Mouse (Mus musculus): ENCODE measurements around the gene Srr.

The Srr gene

GRCm38 (mm10) chr11:74907850-74908249 is 17.9 kb downstream of the Srr start:
- no peak for DNase-seq (ENCODE audit: low read depth, low spot score)

DNA sequence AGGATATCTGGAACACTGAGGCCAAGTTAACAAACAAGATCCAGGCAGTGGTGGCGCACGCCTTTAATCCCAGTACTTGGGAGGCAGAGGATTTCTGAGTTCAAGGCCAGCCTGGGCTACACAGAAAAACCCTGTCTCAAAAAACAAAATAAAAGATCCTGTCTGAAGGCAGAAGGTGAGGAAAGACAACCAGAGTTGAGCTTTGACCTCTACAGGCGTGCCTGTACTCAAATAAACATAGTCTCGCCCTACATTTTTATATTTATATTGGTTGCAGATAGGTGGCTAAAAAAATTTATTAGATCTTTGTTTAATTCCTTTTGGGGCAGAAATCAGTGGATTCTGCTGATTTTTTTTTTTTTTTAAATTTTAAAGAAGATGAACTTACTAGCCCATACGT is 23.3 kb downstream of the Srr start:
- DNase-seq (ENCODE audit: low read depth, low spot score): no peak

DNA sequence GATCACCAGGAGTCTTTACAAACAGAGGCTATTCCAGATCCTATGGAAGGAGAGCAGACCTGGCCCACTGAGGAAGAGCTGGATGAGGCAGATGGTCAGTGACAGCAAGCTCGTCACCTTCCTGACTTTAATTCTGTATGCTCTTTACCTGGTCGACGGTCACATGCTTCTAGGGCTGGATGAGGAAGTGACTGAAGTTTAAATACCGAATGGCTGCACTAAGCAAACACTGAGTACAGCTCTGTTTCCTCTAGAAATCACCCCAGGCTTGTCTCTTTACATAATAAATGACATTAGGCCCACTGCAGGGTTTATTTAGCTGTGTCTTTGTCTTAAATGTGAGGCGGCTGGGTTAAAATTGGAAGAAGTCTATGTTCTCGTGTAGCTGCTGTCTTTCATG is 24.2 kb downstream of the Srr start:
- no peak for DNase-seq (ENCODE audit: low read depth, low spot score)

GRCm38 (mm10) chr11:74898517-74898827 is 27.3 kb downstream of the Srr start:
- no peak for DNase-seq (ENCODE audit: low read depth, low spot score)

DNA sequence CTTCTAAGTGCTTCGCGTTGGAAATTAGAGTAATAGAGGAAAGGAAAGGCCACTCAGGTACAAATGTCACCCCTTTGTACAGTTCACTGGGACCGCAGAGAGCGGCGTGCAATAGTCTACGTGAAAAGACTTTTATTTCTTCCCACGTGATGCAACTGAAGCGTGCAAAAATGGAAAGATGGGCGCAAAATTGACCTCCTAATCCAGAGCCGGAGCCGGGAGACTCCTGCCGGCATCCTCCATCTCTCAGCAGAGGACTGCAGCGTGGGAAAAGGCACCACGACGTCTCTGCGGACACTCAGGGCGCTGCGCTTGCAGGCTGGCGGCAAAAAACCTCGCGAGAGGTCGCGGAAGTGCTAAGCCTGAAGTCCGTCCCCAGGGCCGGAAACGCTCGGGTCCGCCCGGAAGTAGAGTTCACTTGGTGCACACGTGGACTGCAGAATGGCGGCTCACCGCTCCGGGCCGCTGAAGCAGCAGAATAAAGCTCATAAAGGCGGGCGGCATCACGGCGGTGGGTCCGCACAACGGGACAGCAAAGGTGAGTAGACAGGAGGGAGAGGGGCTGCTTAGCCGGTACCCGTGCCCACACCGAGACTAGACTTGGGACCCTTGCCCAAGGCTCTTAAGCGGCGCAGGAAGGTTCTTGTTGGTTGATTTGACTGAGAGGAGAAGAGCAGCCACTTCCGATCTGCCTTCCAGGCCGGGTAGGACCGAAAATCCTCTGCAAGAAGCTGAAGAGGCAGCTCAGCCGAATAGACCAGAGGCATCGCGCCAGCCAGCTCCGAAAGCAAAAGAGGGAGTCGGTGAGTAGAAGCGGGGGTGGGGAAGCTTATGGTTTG is 27.9 kb downstream of the Srr start, which contains the start of gene Tsr1:
TSS of gene Tsr1 (plus strand) at position 394 of the 839 bp plus-strand sequence.
- DNase-seq (ENCODE audit: low read depth, low spot score): peak; percentile 86

- peak; percentile 46 for DNase-seq (ENCODE audit: low read depth, low spot score)
Measured at GRCm38 (mm10) chr11:74896901-74897677, 28.7 kb downstream of the Srr start, which contains the start of gene Sgsm2. TSS of gene Sgsm2 (minus strand) at chr11:74897060.

DNA sequence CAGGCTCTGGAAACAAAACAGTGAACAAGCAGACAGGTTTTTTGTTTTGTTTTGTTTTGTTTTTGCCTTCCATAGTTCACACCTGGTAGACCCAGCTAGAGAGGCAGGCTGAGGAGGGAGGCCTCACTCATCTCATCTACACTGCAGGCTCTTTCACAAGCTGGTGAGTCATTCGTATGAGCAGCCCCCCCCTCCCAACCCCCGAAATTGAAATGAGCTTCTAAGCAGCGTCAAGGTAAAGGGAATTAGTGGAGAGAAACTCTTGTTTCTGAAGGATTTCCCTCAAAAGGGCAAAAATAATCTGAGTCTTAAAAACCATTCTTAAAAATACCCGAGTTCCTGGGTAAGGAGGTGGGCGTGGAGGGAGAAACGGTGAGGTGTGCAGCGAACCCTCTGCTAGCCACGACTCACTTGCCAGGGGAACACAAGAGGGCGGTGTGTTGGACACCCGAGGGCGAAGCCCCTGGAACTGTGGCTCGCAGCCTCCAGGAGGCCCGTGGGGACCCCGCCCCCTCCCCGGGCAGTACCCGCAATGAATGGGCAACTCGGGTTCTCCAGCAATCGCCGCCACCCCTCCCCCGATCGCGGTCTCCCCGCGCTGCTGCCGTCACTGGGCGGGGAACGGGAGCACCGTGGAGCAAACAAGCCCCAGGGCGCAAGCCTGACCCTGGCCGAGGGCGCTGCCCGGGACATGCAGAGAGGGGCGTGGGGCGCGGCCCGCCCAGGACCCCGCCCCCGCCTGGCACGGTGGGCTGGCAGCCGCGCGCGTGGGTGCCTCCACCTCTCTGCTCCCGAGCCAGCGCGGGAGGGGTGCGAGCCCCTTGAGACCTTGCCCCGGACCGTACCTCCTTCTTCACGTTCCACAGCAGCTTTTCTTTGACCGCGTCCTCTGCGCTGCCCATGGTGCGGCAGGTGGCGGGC is 29.5 kb downstream of the Srr start:
- DNase-seq (ENCODE audit: low read depth, low spot score): peak; percentile 32

DNA sequence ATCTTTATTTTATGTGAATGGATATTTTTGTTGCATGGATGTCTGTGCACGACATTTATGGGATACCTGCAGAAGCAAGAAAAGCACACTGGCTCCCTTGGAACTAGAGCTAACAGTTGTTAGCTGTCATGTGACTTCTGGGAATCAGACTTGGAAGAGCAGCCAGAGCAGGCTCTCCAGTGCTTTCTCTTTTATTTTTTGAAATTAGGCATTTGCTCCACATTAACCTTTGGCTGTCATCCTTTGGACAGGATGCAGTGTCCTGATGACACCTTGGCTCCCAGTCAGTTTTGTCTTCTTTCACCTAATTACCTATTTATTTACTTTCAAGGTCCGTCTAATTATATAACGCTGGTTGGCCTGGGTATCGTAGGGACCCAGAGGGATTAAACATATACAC is 31.1 kb downstream of the Srr start:
- DNase-seq (ENCODE audit: low read depth, low spot score): no peak

DNA sequence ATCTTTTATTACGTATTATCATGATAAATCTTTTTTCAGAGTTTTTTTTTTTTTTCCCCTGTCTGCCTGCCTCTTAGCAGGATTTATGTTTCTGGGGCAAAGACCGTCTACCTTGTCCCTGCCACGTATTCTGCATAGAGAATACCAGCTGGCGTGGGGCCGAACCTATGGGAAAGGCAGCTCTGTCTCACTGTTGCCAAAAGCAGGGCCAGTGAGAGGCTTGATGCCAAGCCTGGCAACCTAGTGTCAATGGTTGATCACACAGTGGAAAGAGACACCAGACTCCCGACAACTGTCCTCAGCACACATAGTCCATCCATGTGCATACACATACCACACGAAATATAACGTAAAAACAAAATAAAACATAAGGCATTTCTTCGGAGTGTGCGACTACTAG is 42.6 kb downstream of the Srr start:
- no peak for DNase-seq (ENCODE audit: low read depth, low spot score)

GRCm38 (mm10) chr11:74881979-74882378 is 43.8 kb downstream of the Srr start:
- no peak for DNase-seq (ENCODE audit: low read depth, low spot score)

DNA sequence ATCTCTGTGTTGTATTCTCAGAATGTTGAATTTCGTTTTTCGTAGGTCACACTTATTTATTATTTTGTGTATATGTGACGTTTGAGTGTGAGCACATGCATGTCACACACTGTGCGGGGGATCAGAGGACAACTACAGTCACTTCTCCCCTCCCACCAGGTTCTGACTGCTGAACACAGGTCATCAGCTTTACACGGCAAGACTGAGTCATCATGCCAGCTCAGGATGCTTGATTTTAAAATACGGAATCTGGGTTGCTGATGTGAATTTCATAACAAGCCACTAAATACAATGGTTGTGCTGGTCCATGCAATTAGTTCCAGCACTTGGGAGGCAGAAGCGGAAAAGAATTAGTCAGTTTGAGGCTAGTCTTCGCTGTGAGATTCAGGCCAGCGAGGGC is 44.7 kb downstream of the Srr start:
- DNase-seq (ENCODE audit: low read depth, low spot score): no peak

DNA sequence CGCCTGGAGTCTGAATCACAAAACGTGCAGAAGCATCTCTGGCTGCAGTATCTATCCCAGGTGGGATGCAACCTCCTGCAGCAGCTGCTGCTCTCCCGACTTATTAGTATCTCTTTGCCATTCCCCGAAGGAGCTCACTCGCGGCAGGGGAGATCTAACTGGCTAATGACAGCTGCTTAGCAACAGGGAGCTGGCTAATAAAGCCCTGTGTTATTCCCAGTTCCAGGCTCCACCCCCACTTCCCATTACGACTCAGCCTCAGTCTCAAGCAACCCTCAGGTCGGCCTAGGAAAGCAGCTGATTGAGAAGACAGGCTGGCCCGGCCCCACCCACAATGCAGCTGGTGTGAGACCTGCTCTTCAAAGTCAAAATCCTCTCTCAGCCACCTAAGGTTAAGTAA is 48.9 kb downstream of the Srr start:
- peak; percentile 75 for DNase-seq (ENCODE audit: low read depth, low spot score)

DNA sequence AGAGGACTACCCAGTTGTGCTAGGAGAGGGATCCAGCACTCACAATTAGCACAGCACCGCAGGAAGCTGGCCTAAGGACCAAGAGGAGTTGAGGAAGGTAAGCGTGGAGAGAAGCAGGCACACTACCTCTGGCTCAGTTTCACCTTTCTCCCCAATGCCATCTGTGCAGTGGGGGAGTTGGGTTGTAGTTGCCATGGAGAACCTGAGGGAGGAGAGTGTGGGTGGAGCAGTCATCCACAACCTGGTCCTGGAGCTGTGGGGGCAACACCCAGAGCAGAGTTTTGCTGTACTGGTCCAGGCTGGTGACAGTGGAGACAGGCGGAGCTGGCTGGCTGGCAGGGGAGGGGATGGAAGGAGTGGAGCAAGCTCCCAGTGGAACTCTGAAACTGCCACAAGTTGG is 51.1 kb downstream of the Srr start:
- DNase-seq (ENCODE audit: low read depth, low spot score): no peak

DNA sequence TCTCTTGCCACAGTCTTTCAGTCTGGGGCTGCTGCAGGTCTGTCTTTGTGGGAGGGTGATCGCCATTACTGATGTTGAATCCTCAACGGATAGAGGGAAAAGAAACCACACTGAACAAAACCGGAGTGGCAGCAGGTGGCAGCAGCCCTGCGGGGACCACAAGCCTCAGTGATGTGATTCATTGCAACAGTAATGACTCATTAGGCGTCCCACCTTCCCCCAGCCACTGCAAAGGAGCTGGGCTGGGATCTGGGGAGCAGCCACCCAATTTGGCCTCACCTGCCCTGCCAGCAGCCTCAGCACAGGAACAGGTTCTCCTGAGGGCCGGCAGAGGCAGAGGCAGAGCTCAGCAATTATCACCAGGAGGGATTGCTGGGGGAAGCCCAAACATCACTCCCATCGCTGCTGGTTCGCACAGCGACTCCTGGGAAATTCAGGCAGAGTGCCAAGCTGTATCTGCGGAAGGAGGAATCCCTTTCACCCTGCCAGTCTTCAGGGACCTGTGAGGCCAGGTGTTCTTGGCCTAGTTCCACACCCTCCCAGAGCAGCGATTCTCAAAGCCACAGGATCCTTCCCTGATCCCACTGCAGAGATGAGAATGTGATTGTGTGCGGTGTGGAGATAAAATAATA is 54.6 kb downstream of the Srr start:
- DNase-seq (ENCODE audit: low read depth, low spot score): no peak

DNA sequence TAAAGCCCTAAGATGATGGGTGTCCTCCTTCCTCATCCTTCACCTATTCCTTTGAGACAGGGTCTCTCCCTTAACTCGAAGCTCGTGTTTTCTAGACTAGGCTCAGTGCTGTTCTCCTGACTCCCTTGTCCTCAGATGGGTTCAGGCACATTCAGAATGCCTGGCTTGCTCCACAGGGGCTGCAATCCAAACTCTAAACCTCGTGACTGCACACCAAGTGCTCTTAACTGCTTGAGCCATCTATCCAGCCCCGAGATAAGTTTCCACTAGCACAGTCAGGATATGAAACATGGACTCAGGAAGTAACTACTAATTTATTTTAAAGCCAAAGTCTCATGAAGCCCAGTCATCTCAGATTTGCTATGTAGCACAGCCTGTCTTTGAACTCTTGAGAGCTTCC is 55.2 kb downstream of the Srr start:
- no peak for DNase-seq (ENCODE audit: low read depth, low spot score)

DNA sequence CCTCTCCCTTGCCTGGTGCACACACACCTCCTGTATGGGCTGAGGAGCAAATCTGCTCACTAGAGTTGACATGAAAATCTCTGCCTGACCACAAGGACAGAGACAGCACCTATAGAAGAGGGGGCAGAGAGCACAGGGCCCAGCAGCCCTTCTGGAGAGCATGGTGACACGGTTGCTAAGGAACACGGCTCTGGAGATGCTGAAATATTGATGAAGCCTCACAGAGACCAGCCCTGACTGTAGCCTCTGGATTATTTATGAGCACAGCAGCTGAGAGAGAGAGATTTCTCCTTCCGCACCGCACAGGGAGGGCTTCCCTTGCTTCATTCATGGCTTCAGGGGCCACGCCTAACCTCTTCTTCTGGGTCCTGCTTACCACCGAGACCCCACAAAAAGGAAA is 56.1 kb downstream of the Srr start:
- no peak for DNase-seq (ENCODE audit: low read depth, low spot score)

- DNase-seq (ENCODE audit: low read depth, low spot score): no peak
Measured at GRCm38 (mm10) chr11:74868046-74868760, 57.5 kb downstream of the Srr start.

GRCm38 (mm10) chr11:74867181-74867580 is 58.6 kb downstream of the Srr start:
- no peak for DNase-seq (ENCODE audit: low read depth, low spot score)

GRCm38 (mm10) chr11:74866640-74867039 is 59.1 kb downstream of the Srr start:
- no peak for DNase-seq (ENCODE audit: low read depth, low spot score)

- no peak for DNase-seq (ENCODE audit: low read depth, low spot score)
Measured at GRCm38 (mm10) chr11:74865252-74865651, 60.5 kb downstream of the Srr start.

GRCm38 (mm10) chr11:74864421-74864820 is 61.3 kb downstream of the Srr start:
- DNase-seq (ENCODE audit: low read depth, low spot score): no peak
